Mouse (Mus musculus): ENCODE measurements around the gene Kif5a.

Gene Kif5a

DNA sequence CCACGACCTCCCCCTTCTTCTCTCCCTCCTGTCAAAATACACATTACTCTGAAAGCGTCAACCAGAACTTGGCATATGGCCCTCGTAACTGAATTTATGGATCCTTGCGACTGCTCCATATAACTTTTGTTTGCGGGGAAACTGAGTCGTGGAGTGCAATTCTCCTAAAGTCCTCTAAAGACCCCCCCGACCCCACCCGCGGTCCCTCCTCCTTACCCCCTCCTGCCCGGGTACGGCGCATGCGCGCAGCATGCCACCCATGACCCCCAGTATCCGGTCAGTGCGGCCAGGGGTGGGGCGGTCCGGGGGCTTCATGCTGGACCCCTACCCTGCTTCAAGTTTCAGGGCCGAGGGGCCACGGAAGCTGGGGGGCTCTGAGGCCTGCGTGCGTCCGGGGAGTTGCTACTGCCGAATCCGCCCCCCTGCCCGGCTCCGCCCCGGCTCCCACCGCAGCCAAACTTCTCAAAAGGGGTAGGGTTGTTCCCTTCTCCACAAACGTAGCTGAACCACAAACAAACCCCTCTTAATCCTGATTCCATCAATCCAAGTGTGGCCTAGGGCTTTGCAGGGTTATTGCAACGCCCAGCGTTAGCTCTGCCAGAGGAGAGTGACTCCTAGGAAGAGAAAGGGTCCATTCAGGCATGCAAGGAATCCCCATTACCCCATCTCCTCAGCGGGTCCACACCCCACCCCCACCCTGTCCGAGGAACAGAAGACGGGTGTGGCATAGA lies 73.3 kb downstream of the Kif5a start, which contains the start of gene Arhgef25:
TSS of gene Arhgef25 (minus strand) at position 433 of the 731 bp plus-strand sequence.
- peak; percentile 70 for DNase-seq

DNA sequence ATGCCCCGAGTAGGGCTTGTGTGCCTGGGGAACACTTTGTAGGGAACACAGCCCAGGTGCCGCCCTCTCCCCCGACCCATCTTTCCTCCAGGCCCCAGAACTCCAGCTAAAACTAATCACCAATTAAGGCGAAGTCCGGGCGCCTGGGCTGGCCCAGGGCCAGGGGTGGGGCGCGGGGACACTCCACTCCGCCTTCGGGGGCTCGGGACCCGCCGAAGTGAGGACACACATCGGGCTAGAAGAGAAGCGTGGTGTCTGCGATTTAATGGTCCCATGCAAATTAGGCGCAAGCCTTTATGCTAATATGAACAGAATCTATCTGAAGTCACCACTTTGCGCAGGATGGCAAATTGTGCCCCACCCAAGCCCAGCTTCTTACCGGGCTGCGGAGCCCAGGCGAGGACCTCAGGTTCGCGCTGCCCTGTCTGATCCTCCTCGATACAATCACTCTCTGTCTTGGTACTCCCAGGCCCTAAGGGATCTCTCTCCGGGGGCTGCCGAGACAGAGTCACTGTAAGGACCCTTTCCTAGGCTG lies 74.0 kb downstream of the Kif5a start:
- DNase-seq: peak; percentile 53

DNA sequence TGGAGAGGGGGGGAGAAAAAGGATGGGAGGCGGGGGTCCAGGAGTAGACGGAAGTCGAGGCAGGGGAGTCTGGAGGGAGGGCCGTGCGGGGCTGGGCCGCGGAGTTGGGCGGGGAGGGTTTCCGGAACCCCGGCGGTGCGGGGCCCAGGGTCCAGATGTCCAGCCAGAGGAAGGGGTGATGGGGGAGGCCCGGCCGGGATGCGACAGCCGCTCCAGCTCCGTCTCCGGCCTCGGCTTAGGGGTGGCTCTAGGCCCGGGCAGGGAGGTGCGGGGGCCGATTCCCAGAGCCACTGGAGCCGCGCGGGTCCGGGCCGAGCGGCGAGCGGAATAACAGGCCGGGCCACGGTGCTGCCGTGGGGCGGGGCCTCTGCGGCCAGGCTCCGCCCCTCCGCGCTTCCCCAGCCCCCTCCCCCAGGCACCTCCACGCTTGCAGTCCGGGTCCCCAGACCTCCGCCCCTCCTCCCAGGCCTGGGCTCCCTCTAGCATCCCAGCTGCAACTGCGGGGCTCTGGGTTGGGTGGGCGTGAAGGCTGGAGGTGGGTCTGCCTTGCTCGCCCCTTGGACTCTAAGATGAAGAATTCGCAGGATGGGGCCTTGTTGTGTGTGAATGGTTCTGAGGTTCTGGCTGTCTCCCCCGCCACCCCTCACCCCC lies 74.6 kb downstream of the Kif5a start:
- DNase-seq: peak; percentile 78

DNA sequence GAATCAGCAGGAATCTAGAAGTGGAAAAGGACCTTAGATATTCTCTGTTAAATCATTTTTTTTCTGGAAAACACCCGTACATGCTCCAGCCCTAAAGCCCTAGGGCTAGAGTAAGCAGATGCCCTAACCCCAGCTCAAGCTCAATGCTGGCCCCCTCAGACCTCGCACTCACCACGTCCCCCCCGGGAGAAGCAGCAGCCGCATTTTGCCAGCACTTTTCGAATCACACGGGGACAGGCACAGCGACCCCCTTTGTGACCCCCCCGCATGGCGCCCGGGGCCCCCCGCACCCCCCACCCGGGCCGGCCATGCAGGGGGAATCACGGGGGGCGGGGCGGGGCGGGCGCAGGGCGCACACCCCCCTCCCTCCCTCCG lies 75.1 kb downstream of the Kif5a start:
- DNase-seq: no peak

DNA sequence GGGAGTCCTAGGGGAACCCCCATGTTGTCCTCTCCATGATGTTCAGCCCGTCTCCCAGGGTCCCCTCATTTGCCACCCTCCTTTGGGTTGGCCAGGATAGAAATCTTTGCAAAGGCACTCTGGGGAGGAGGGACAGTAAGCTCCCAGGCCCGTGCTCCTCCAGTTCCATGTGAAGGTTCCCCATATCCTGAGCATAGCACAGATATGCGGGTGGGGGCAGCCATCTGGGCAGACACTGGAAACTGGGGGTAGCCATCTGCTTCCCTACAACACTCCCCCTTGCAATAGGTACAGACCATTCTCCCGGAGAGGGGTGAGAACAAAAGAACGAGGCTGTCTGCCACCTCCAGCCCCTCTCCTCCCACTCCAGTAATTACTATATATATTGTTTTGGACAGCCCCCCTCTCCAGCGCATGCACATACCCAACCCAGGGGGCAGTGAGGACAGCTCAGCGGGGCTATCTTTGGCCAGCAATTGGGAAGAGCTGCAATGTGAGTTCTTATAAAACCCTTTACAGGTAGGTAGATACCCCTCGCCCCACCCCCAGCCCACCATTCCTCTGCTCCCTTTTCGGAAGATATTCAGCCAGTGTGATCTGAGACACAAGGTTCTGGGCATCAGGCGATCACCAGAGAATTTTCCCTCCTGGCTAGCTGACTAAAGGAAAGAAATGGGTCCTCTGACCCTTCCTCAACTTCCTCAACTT lies 75.6 kb downstream of the Kif5a start:
- DNase-seq: no peak

DNA sequence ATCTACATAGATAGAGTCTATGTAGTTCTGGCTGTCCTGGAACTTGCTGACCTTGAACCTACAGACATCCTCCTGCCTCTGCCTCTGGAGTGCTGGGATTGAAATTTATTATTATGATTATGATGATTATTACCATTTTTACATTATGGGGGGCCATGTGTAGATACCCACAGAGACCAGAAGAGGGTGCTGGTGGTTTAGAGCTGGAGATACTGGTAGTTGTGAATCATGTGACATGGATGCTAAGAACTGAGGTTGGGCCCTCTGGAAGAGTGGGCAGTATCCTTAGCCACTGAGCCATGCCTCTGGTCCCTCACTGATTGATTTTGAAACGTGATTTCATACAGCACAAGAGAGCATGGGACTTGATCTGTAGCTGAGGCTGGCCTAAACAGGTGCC lies 76.7 kb downstream of the Kif5a start:
- DNase-seq: no peak

DNA sequence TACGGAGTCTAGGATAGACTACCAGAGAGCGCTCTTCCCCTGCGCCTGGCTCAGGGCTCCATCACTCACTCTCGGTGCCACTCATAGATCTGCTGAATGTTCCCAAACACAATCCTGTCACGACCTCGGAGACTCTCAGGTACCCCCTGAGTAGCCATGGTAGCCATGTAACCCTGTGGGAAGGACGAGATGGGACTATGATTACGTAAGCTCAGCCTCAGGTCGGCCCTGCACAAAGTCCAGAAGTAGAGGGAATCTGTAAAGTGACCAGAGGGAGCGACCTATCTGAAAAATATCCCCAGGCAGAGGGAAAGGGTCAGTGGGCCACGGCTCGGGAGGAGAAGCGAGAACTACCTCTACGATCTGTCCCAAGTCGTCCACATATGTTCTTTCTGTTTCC lies 77.6 kb downstream of the Kif5a start:
- no peak for DNase-seq

DNA sequence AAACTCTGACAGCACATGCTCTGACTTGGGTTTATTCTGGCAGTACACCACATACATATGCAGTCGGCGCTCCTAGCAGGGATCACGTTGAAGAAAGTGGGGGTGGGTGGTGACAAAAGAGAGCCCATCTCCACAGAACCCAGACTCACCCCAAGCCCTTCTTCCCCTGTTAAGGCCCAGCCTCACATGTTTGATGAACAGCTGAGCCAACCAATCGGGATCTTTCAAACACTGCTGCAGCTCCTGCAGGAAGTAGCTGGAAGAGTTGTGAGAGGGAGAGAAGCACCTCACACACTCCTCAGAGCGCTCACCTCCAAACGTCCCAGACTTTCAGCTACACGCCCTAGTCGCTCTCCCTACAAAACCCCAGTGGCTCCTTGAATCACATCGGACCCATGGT lies 78.0 kb downstream of the Kif5a start:
- DNase-seq: no peak

DNA sequence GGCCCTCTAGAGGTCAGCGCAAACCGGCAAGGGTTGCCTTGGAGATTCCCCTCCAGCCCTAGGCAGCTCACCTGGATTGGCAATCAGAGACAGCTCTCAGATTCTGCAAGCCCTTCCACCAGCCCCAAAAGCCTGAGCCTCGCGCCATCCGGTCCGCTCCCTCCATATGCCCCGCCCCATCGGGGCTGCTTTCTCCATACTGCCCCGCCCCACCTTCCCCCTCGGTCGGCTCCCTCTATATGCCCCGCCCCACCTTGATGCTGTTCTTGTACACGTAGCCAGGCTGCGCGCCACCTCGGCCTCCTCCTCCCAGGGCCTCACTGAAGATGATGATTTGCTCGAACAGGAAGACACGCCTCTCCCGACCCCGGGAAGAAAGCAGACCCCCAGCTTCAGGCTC lies 79.4 kb downstream of the Kif5a start:
- no peak for DNase-seq

DNA sequence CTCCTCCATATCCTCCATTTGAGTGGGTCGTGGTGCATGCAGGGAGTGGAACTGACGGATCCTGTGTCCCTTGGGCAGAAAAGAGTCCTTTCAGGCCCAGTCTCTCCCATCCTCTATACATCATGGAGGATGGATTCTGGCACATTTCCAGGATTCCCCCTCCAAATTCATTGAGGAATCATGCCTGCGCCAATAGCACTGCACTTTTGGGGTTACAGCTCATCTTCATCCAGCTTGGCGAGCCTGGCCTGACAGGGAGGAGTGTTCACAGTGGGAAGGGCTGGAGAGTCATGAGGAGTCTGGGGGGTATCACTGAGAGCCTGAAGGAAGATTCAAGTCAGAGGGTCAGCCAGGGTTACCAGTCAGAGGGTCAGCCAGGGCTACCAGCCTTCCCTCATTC lies 80.5 kb downstream of the Kif5a start:
- no peak for DNase-seq

DNA sequence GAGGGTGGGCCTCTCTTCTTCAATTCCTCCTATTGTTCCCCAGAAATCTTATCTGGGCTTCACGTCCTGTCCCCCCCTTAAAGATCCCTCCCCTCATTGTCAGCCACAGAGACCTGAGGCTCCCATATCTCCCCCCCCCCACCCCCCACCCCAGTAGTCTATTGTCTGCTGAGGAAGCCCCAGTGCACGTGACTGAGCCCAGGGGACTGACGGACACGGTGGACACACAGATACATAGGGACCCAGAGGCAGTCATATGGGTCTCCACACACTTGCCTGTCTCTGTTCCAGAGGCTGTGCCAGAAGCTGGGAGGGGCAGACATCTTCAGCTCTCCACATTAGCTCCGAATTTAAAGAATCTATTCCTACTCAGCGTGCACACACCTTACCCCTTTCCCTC lies 81.6 kb downstream of the Kif5a start:
- no peak for DNase-seq

DNA sequence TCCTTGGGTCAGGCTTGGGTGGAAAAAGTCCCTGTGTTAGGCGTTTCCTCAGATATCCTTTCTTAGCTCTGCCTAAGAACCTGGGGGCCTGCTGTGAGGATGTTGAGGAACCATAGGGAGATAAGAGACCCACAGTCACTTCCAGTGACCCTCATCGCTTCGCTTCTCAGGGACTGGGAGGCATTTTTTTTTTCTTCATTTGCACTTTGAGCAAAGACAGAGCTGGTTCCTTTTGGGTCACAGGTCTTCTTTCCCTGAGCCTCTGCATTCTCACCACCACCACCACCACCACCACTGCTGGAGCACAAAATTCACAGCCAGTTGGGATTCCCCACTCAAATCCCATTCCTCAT lies 82.5 kb downstream of the Kif5a start:
- no peak for DNase-seq

DNA sequence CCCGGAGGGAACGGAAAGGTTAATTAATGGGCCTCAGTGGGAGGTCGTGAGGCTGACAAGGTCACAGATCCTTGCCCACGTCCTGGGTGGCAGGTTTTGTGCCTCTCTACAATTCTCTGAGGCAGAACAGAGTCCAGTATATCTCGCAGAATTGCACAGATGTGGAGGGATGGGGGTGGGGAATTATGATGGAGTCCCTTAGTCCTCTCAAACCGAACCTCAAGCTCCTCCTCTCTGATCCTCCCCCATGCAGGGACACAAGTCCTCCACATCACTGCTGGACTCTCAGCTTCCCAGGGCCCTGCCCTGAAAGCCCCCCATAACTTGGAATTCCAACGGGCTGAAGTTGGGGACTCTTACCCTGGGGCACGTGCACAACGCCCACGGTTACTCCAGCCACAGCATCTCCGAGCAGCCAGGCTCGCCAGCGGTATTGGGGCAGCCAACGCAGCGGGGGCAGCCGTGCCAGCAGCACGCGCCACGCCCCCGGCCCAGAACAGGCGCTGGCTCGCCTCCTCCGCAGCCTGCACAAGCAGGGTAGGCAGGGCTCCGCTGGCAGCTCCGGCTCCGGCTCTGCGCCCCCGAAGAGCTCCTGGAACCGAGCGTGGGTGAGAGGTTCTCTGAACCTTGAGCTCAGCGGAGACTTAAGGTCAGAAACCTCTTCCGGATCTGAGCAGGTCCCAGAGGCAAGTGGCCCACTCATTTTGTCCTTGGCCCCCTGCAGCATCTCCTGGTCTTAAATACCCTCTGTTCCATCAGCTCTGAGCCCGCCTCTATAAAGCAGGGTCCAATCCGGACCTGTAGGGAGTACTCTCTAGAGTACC lies 83.1 kb downstream of the Kif5a start, which contains the start of gene Slc26a10:
TSS of gene Slc26a10 (minus strand) at position 775 of the 824 bp plus-strand sequence.
- no peak for DNase-seq

DNA sequence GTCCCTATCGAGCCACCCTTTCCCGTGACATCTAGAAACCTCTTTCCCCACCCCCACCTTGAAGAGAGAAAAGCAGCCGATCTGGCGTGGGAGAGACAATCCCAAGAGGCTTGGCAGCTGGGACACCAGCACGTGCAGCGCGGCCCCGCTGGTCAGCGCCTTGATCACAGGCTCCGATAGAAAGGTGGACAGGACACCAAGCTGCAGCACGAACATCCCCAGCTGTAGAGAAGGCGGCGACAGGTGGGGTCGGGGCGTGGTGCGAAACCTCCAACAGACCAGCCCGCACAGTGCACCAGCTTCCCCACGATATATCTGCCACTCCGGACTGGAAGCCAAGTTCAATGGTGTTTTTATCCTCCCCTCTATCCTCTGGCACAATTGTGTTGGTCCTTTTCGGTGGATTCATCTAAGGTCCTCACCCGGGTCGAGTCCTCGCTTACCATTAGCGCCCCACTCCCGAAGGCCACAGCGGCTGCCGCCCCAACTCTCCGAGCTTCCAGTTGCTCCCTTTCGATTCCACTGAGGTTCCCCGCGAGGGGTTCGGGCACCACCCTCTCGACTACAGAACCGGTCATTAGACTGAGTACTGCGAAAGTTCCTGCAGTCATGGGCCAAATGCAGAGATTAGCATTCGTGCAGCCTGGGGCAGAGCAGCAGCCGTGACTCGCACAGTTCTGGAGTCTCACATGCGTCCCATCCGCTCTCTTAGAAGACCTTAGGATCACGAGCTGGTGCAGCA lies 84.7 kb downstream of the Kif5a start:
- DNase-seq: no peak

DNA sequence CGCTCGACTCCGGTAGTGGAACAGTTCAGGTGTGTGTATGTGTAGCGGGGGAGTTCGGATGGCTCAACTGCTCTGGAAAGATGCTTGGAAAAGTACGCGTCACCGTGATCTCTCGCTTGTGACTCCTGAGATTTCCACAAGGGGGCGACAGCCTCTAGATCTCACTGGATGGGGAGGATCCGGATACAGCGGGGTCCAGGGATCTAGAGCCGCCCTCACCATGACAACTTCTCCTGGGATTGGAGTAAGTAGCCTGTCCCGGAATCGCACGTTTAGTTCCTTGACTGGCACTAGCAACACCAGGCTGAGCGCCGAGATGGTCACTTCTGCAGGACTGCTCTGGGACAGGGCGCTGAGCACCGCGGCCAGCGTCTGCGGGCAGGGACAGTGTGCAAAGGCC lies 85.4 kb downstream of the Kif5a start:
- DNase-seq: peak; percentile 79

DNA sequence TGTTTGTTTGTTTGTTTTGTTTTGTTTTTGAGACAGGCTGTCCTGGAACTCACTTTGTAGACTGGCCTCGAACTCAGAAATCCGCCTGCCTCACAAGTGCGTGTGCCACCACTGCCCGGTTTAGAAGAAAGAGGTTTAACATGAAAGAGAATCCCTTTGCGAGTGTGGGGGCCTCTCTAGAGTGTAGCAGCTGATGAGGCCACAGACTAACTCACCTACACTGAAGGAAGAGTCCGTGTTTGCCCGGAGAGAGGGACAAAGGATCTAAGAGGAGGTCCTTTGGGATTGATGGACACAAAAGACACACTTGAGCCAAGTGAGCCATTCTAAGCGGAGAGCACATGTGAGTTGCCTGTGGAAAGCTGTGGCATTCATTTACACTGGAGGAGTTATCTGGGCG lies 85.9 kb downstream of the Kif5a start:
- no peak for DNase-seq

DNA sequence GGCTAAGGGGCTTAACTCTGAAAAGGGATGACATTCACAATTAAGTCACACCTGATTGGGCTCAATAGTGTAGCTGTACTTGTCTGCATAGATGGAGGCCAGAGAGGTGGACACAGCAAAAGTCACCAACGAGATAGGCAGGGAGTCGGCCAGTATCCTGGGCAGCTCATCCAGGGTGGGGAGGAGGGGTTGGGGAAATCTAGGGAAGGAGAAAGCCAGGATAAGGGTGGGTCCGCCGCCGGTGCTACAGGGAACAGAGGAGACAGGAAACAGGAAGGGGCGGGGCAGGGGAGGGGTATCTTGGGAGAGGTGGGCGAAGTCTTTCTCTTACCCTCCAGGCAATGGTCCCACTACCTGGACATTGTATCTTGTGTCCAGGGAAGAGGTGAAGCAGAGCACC lies 86.4 kb downstream of the Kif5a start:
- DNase-seq: no peak

DNA sequence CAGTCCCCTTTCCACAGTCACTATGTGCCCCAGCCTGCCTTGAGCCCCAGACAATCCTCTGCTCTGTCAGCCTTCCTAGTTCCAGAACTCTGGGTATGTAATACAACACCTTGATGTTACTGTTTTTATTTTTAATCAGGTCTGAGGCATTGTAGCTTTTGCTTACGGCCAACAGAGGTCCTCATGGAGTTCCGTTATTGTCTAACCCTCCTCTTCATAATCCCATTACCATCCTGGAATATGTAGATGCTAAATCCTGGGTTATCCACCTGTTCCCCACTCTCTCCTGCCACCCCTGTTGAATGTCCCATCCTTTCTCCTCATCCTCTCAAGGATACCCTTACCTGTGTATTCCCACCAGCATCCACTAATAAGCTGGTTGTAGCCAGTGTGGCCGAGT lies 86.9 kb downstream of the Kif5a start:
- no peak for DNase-seq
